Mouse (Mus musculus) E14TG2a.4 (cell line): ENCODE data around the gene Tmem242.

Experiments
- CTCF ChIP-seq: conservative IDR thresholded peaks from 2 replicates; pipeline ENCODE4 v1.5.1; 2014; ENCODE audit warnings: low read length
- NANOG ChIP-seq: IDR thresholded peaks from 2 replicates; pipeline ENCODE4 v1.6.1; 2014; ENCODE audit warnings: borderline replicate concordance, low read length, mixed read lengths

GRCm38 (mm10) chr17:5386885-5387545 lies 53.0 kb downstream of the Tmem242 start:
- no peak for TF ChIP-seq CTCF
- no peak for TF ChIP-seq NANOG
